Mouse (Mus musculus) midbrain, embryonic 16.5 days (tissue): ENCODE measurements around the gene Gm20388. TPM values are rescaled to one million over a fixed set of nuclear protein-coding genes. Genes with fewer than 3 reads are reported as not detected.

Experiments
- ATAC-seq: fragments of 200-750 bp; cut with Nextera tagmentation; 2 replicates; pipeline ENCODE4 v1.8.0; 2017; ENCODE audit warnings: moderate TSS enrichment
- H3K27ac ChIP-seq: fragments of 300-500 bp; sonication (generic); 2 replicates; pipeline ENCODE4 v1.5.1; 2014; ENCODE audit warnings: mild to moderate bottlenecking, low read length, mixed read lengths
- H3K27me3 ChIP-seq: fragments of 300-500 bp; sonication (generic); 2 replicates; pipeline ENCODE4 v1.6.1; 2014; ENCODE audit warnings: low read depth, low read length, mixed read lengths; ENCODE audit not compliant: control insufficient read depth, insufficient read depth
- H3K36me3 ChIP-seq: fragments of 300-500 bp; sonication (generic); 2 replicates; pipeline ENCODE4 v1.6.1; 2014; ENCODE audit warnings: mild to moderate bottlenecking, low read length, moderate library complexity, mixed read lengths; ENCODE audit not compliant: control insufficient read depth, insufficient read depth
- H3K4me1 ChIP-seq: fragments of 300-500 bp; sonication (generic); 2 replicates; pipeline ENCODE4 v1.6.1; 2014; ENCODE audit warnings: mild to moderate bottlenecking, low read length, mixed read lengths; ENCODE audit not compliant: control insufficient read depth, insufficient read depth
- H3K4me2 ChIP-seq: fragments of 300-500 bp; sonication (generic); 2 replicates; pipeline ENCODE4 v1.6.1; 2014; ENCODE audit warnings: mild to moderate bottlenecking, low read length, mixed read lengths
- H3K4me3 ChIP-seq: fragments of 300-500 bp; sonication (generic); 2 replicates; pipeline ENCODE4 v1.5.1; 2014; ENCODE audit warnings: low read depth, mild to moderate bottlenecking, low read length, moderate library complexity, mixed read lengths
- H3K9ac ChIP-seq: fragments of 300-500 bp; sonication (generic); 2 replicates; pipeline ENCODE4 v1.6.1; 2014; ENCODE audit warnings: low read depth, low read length, mixed read lengths
- H3K9me3 ChIP-seq: fragments of 300-500 bp; sonication (generic); replicated peaks from 2 replicates; pipeline ENCODE4 v1.6.1; 2014; ENCODE audit warnings: mild to moderate bottlenecking, low read length, mixed read lengths; ENCODE audit not compliant: control insufficient read depth, poor library complexity, severe bottlenecking
- WGBS: fragments of 180-500 bp; shearing (Covaris S2); extraction: QIAGEN DNeasy Blood & Tissue Kit; methylation state at CpG from one replicate; pipeline ENCODE4 v1.1.7; 2014; 5-methylcytosine and 5-hydroxymethylcytosine counted together
- polyA plus RNA-seq: library from polyadenylated mRNA; unstranded; fragments of >200 nt; fragmentation: Nextera tagmentation; extraction: Ambion mirVana; gene quantifications from 2 replicates; pipeline ENCODE4 v1.2.1, GENCODE M21; 2015

Gm20388 gene
- polyA plus RNA-seq, 1 experiment from 2014 or later: 7.5 TPM

DNA sequence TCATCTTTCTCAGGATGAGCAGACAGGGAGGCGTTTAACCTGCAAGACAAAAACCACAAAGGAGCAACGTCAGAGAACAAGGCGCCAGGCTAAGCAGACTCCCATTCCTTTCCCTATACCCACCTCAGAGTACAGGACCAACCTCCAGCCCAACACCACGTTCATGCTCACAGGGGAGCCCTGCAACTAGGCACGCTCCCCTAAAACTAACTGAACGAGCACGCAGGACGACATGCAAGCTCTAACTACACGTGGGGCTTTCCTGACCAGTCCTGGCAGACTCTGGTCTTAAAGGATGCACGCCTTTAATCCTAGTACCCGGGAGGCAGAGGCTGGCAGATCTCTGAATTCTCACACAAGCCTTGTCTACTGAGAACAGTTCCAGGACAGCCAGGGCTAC, 1910.7 kb downstream of the Gm20388 start:
- ATAC-seq: no peak
- H3K9ac ChIP-seq: no peak overlapping the region
- H3K4me2 ChIP-seq: no peak overlapping the region
- peaks cover 12% of the 10 kb centered on the region for H3K36me3 ChIP-seq
- no peaks in the 10 kb centered on the region for H3K9me3 ChIP-seq
- 92% methylated on average over 11 of the region's 11 CpGs for WGBS
- no peak overlapping the region for H3K4me3 ChIP-seq
- H3K4me1 ChIP-seq: no peaks in the 10 kb centered on the region
- H3K27me3 ChIP-seq: no peaks in the 10 kb centered on the region
- H3K27ac ChIP-seq: no peak overlapping the region

DNA sequence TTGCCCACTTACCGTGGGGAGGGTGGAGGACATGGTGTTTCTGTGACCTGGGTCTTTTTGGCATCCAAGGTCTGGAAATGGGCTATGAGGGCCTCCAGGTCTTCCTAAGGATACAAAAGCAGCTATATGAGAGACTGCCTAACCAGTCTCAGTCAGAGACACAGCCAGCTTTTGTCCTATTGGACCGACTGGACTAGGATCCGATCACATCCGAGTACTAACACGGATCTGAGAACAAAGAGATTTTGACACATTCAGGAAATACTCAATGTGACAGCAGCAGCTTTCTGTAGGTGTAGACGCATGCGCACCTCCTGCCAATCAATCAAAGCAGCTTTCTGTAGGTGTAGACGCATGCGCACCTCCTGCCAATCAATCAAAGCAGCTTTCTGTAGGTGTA, 1911.1 kb downstream of the Gm20388 start:
- H3K9me3 ChIP-seq: no peaks in the 10 kb centered on the region
- peaks cover 12% of the 10 kb centered on the region for H3K36me3 ChIP-seq
- 92% methylated on average over 8 of the region's 9 CpGs for WGBS
- H3K9ac ChIP-seq: no peak overlapping the region
- H3K27ac ChIP-seq: no peak overlapping the region
- H3K4me3 ChIP-seq: no peak overlapping the region
- no peaks in the 10 kb centered on the region for H3K4me1 ChIP-seq
- no peak overlapping the region for H3K4me2 ChIP-seq
- no peak for ATAC-seq
- H3K27me3 ChIP-seq: no peaks in the 10 kb centered on the region

DNA sequence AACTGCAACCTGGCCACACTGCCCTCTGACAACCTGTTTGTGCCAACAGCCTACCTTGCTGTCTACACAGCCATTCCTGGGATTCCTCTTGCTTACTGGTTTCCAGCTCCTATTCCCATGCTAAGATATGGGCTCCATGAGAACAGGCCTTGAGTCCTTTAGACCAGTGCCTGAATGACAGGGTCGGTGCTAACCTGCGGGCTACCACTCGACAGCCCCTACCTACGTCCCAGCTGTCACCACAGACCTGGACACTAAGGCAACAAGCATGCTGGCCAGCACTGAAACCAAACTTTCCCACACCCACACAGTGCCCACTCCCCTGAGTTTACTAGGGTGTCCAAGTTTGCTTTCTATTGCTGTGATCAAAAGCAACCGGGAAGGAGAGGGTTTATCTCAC, 1917.1 kb downstream of the Gm20388 start:
- H3K27me3 ChIP-seq: no peaks in the 10 kb centered on the region

DNA sequence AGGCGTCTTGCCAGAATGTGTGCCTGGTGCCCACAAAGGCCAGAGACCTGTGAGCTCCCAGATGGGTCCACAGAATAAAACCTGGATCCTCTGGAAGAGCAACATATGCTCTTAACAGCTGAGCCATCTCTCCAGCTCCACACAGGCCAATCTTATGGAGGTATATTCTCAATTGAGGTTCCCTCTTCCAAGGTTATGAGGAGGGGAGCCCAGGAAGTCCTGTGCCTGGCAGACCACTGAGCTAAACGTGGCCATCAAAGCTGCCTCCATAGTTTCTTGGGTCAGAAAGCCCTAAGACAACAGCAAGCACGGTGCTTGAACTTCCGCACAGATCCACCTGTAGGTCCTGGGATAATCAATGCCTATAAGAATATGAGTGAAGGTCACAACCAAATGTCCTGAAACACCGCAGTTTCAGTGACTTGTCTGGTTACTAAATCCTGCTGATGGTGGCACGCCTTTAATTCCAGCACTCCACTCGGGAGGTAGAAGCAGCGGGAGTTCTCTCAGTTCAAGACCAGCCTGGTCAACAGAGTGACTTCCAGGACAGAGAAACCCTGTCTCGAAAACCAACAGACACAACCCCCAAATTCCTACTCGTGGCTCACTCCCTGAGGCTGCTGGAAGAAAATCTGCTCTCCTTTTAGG, 1917.9 kb downstream of the Gm20388 start:
- WGBS: 40% methylated on average over 10 of the region's 10 CpGs
- no peak for ATAC-seq

More for the DNA sequence above, 1917.1 kb downstream of the Gm20388 start:
- H3K9ac ChIP-seq: no peak overlapping the region
- no peaks in the 10 kb centered on the region for H3K9me3 ChIP-seq
- H3K4me2 ChIP-seq: no peak overlapping the region; the same call in 1 of the 2 replicates
- H3K4me3 ChIP-seq: no peak overlapping the region
- no peak overlapping the region for H3K27ac ChIP-seq
- WGBS: 97% methylated on average over 5 of the region's 5 CpGs
- H3K4me1 ChIP-seq: peaks cover 17% of the 10 kb centered on the region
- H3K36me3 ChIP-seq: no peaks in the 10 kb centered on the region
- no peak for ATAC-seq

DNA sequence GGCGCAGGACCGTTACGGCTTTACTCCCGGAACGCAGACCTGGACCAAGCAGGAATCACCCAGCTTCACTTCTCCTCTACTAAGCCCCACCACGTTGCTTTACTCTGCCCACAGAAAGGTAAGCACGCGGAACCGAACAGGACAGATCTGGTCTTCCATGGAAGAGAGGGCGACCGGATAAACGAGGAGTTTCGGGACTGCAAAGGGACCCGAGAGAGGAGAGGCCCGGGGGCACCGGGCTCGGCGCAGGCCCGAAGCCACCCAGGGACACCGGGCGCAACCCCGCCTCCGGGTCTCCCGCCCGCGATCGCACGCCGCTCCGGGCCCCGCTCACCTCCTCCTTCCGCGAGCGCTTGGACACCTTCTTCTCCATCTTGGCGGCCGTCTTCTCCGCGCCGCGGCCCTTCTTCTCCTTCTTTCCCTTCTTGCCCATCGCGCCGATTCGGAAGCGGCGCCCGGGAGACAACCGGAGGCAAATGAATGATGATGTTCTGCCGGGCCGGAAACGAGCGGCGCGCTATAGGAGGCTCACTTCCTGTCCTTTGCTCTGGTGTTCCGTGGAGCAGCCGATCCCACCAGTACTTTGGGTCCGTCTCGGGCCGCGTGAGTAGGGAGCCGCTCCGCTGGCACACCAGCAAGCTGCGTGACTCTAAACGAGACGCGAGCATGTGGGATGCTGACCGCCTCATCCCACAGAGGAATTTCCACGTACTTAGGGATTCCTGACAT, 1918.6 kb downstream of the Gm20388 start, which contains the start of gene Klhdc4:
Gene Klhdc4, minus strand, starts transcription at position 522 of the 729 bp plus-strand sequence.
- H3K4me1 ChIP-seq: peaks cover 17% of the 10 kb centered on the region
- peak; percentile 98 for ATAC-seq
- no peaks in the 10 kb centered on the region for H3K9me3 ChIP-seq
- H3K27ac ChIP-seq: peak within 1 kb of the TSS; percentile 83
- peak within 1 kb of the TSS; percentile 82 for H3K9ac ChIP-seq
- H3K27me3 ChIP-seq: no peaks in the 10 kb centered on the region
- peak within 1 kb of the TSS; percentile 97 for H3K4me2 ChIP-seq
- peak within 1 kb of the TSS; percentile 93 for H3K4me3 ChIP-seq
- under 1% methylated on average over 54 of the region's 68 CpGs for WGBS
- H3K36me3 ChIP-seq: no peaks in the 10 kb centered on the region

More for the DNA sequence above, 1917.9 kb downstream of the Gm20388 start:
- Histone ChIP-seq H3K4me3 (peak overlapping the region; percentile 93), H3K4me2 (peak overlapping the region; percentile 97), H3K9me3 (no peaks in the 10 kb centered on the region), H3K4me1 (peaks cover 17% of the 10 kb centered on the region), H3K36me3 (no peaks in the 10 kb centered on the region), H3K27ac (no peak overlapping the region), H3K27me3 (no peaks in the 10 kb centered on the region), H3K9ac (peak overlapping the region; percentile 82)

DNA sequence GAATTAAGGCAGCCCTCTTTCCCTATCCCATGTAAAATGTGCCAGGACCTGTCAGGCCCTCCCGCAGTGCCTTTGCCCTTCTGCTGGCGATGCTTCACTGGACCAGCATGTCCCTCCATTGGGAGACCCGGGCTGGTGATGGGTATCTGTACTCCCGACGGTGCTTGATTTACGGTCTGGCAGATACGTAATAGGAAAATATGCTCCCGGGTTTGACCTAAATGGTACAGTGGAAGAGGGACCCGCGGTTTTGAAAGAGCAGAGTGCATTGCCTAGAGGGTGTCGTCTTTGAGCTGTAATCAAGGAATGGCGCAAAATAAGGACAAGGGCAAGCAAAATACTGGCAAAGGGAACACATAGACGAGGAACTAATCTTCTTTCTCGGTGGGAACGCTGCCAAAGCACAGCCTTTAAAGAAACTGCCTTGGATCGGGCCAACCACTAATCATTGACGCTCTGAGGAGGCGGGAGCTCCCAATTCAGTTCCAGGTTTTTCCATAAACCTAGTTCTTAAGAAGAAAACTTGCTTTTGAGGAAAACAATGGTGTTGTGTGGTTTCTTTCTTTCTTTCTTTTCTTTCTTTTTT, 1919.2 kb downstream of the Gm20388 start:
- Histone ChIP-seq H3K9ac (peak overlapping the region; percentile 82), H3K9me3 (no peaks in the 10 kb centered on the region), H3K36me3 (no peaks in the 10 kb centered on the region), H3K4me3 (peak overlapping the region; percentile 93), H3K4me2 (peak overlapping the region; percentile 74), H3K4me1 (peaks cover 17% of the 10 kb centered on the region), H3K27me3 (no peaks in the 10 kb centered on the region), H3K27ac (peak overlapping the region; percentile 83)
- 15% methylated on average over 18 of the region's 18 CpGs for WGBS
- ATAC-seq: peak; percentile 84

DNA sequence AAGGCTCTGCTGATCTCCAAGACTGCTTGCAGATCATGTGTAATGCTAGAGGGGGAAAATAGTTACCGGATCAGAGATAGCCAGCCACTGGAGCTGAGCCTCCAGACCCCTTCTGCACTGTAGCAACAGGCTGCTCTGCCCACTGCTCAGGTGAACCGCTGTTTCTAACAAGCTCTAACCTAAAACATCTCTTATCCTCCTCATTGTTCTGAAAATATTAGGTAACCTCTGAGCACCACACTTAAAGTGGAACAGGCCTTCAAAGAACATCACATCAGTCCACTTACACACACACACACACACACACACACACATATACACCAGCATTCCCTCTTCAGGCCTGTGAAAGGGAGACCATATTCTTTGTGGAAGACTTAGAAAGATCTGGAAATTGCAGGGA, 1921.4 kb downstream of the Gm20388 start:
- WGBS: 73% methylated on average over 2 of the region's 2 CpGs
- H3K9me3 ChIP-seq: no peaks in the 10 kb centered on the region
- no peak overlapping the region for H3K4me3 ChIP-seq
- no peaks in the 10 kb centered on the region for H3K27me3 ChIP-seq
- ATAC-seq: no peak
- H3K36me3 ChIP-seq: no peaks in the 10 kb centered on the region
- no peak overlapping the region for H3K4me2 ChIP-seq
- H3K9ac ChIP-seq: no peak overlapping the region
- peaks cover 17% of the 10 kb centered on the region for H3K4me1 ChIP-seq
- H3K27ac ChIP-seq: no peak overlapping the region

DNA sequence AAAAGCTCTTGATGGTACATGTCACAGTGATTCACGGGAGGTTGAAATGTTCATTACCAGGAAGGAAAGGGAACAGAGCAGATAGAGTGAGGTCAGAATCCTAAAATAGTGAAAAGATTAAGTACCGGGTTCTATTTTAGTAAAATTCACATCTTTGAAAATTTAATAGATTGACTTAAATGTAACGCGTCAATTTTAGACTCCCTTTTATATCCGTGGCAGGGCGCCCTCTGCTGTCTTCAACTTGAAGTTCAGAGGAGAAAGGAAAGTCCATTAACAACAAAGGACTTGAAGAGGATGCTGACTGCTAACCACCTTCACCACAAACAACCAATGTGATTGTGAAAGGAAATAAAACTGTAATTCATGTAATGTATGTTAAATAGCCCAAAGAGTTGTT, 1921.9 kb downstream of the Gm20388 start:
- peaks cover 17% of the 10 kb centered on the region for H3K4me1 ChIP-seq
- ATAC-seq: no peak
- H3K9me3 ChIP-seq: no peaks in the 10 kb centered on the region
- no peak overlapping the region for H3K4me3 ChIP-seq
- H3K9ac ChIP-seq: no peak overlapping the region
- 0 out of 2 replicates have a peak overlapping the region, but pooled peaks have one; percentile 9 for H3K4me2 ChIP-seq
- H3K27ac ChIP-seq: no peak overlapping the region
- no peaks in the 10 kb centered on the region for H3K27me3 ChIP-seq
- 14% methylated on average over 6 of the region's 6 CpGs for WGBS
- H3K36me3 ChIP-seq: no peaks in the 10 kb centered on the region

DNA sequence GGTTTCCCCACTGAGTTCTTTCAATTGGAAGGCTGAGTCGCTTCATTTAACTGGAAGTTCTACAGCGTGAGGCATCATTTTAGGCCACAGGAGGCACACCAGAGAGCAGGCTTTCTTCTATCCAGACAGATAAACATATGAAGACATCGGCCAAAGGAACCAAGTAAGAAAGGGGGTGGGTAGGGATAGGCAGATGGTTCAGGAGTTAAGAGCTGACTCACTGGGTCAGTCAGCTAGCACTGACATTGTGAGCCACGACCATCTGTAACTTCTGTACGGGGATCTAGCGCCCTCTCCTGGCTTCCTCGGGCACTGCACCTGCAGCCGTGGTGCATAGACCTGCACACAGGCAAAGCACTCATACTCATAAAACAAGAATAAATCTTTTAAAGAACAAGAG, 1930.6 kb downstream of the Gm20388 start:
- 45% methylated on average over 8 of the region's 8 CpGs for WGBS
- no peaks in the 10 kb centered on the region for H3K9me3 ChIP-seq
- no peak for ATAC-seq

More for the DNA sequence above, 1930.6 kb downstream of the Gm20388 start:
- Histone ChIP-seq H3K4me2 (no peak overlapping the region), H3K36me3 (no peaks in the 10 kb centered on the region), H3K9ac (no peak overlapping the region), H3K27me3 (no peaks in the 10 kb centered on the region), H3K27ac (no peak overlapping the region), H3K4me1 (no peaks in the 10 kb centered on the region), H3K4me3 (no peak overlapping the region)
